Mouse (Mus musculus) yolk sac, embryonic 10.5 days (tissue): ENCODE data around the gene 4930558K02Rik.

Experiments used
- DNase-seq: peaks from one replicate; pipeline ENCODE4 v3.0.0-alpha.2; 2017; ENCODE audit warnings: low spot score

Gene 4930558K02Rik

DNA sequence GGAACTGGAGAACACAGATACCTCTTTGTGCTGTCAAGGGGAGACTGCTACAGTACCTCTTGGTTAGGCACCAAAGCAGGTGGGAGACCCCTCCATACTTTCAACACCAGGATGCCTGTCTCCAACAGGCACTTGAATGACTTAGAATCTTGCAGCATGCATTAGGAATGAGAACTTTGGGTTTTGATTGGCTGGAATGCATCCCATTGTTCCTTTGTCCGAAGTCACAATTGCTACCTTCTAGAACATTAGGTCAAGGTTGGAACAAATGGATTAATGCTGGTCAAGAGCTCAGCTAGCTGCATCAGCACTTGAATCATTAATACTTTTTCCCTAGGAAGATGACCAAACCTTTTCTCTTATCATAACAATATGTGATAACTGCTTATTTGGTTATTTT lies at the start of gene 4930558K02Rik:
4930558K02Rik (minus strand) TSS at position 101 of the 400 bp plus-strand sequence.
- no peak for DNase-seq

DNA sequence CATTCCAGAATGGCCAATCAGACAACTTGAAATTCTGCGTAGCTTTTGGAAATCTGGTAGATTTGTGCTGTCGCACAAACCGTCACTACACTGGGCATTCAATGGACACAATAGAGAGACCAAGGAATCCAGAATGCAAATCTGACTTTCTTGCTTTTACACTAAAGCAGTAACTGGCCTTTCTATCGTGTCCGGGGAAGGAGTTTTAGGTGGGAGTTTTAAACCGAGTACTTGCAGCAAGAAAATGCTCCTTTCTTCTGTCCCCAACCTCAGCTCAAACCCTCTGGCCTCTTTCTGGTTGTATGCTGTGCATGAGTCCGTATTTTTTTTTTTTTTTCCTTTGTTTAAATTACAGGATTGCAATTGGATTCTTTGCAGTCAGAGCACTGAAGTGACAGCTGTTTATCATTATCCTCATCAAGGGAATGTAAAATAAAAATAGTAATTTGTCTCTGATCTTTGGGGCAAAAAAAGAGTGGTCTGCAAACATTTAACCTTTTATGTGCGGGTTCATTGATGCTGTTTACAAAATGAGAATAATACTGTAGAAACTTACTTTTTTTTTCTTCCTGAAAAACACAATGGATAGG lies 44.3 kb upstream of the 4930558K02Rik start:
- no peak for DNase-seq

DNA sequence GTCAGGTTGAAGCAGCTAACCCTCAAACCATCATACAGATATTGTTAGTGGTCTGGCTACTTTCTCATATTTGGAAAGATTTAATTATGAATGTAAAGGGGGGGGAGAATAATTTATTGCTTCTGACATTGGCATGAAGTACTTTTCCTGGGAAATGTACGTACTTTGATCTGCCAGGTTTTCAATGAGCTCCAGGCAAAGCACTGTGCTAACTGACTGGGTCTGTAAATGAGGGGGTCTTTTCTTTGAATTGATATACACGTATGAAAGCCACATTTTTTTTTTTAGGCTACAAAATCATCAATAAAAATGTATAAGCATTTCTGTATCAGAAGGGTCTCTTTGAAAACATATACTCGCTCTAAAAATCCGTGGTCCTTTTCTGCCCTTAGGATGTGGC lies 41.3 kb upstream of the 4930558K02Rik start:
- no peak for DNase-seq

DNA sequence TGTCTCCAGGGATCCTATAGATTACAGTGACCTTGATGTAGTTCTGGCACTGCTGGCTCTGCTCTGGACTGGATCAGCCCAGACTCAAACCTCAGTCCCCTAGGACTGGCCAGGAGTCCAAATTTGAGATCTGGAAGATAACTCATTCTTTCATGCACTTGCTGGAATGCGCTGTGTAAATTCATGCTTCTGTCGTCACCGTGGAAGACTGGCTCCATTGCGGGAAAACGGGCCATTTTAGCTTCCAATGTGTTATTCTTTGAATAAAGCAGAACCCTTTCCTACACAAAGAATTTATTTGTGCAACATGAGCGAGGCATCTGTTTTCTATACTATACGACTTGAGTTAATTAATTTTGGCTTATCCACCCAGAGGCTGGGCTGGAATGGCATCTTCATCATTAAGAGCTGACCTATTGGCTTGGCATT lies 40.9 kb upstream of the 4930558K02Rik start:
- DNase-seq = no peak

DNA sequence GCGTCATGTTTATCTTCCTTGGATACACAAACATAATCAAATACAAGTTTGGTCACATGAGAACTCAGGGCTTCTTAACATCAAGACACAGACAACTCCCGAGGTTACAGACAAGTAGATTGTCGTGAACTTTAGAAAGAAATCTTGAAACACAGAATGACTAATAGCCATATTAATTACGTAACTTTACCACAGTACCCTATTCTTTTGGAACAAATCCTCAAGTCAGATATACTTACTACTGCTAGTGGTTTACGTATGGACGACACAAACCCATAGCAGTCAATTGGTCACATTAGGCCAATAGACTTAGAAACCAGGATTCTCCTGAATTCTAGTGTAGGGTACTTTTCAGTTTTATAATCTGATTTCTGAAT lies 39.2 kb upstream of the 4930558K02Rik start:
- no peak for DNase-seq

DNA sequence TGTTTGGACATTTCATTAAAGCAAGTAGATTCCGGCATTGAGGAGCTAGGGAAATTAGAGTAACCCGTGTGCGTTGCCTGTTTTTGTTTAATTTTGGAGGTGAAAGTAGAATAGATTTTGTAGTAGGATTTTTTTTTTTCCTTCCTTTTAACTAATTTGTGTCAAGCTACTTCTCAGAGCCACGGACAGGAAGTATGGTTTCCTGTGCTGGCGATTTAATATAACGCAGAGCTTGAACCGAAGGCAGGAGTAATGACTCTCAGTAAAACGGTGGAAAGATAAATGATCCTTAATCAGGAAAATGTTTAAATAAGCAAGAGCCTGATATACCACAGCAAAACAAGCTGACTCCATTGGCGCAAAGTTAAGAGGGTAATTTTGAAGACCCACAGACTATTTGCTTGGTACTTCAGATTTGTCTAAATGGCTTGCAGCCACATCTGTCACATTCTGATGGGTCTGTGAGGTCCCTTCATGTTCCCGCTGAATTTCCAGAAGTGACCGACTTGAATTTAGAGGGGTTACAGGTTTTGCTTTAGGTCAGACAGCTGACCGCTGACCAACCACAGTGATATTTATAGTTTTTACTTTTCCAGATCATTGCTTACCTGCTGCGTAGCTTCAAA lies 38.7 kb upstream of the 4930558K02Rik start:
- no peak for DNase-seq

DNA sequence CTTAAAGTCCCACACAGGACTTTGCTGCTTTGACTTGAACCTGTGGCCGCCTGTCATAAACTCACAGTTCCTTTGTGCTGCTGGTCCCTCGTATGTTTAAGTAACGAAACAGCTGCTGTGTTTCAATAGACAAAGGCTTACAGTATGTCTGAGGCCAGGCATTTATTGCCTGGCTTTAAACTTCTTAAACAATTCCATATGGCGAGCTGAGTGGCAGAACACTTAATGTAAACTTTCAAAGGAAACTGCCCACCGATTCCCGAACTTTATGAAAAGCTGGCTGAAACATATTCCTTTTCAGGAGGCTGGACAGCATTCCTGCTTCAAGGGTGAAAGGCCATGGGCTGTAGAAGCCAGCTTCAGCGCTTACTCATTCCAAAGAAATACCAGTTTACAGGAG lies 37.5 kb upstream of the 4930558K02Rik start:
- peak; percentile 39 for DNase-seq

DNA sequence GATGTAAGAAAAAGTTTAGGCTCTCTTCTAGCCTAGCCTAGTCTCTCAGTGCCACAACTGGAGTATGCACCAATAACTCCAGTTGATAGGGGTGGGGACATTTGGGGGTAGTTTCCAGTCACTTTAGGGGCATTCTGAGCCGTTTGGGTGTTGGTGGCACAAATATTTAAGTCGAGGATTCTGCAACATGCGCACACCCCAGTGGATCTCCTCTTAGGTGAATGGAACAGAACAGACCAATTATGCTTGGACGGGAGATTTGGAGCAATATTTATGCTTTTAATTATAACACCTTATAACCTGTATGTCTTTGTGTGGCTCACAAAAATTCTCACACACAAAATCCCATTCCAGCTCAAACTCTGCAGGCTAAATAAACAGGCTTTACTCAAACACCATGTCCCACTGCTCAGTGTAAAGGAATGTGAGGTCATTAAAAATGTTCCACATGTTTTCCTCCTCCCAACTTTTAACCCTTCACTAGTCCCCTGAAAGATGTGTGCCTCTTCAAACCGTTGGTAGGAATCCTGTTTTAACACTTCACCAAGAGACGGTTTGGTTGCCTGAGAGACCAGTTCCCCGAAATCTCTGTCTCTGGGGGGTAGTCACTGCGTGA lies 35.9 kb upstream of the 4930558K02Rik start:
- DNase-seq = no peak

DNA sequence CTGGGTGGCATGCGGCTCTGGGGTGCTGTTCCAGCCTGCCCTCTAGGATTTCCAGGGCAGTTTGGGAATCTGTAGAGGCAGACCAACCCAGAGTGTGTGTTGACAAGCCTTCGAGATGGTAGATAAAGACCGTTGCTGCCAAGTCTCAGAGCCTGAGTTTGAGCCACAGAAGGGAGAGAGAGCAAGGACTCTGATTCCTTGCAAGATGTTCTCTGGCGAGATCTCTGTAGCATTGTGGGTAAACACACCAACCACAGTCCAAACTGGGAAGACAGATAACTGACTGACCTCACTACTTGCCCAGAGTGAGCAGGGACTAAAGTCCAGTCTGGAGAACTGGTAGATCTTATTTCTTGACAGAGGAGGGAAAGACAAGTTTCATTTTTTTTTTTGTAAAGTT lies 34.1 kb upstream of the 4930558K02Rik start:
- no peak for DNase-seq

DNA sequence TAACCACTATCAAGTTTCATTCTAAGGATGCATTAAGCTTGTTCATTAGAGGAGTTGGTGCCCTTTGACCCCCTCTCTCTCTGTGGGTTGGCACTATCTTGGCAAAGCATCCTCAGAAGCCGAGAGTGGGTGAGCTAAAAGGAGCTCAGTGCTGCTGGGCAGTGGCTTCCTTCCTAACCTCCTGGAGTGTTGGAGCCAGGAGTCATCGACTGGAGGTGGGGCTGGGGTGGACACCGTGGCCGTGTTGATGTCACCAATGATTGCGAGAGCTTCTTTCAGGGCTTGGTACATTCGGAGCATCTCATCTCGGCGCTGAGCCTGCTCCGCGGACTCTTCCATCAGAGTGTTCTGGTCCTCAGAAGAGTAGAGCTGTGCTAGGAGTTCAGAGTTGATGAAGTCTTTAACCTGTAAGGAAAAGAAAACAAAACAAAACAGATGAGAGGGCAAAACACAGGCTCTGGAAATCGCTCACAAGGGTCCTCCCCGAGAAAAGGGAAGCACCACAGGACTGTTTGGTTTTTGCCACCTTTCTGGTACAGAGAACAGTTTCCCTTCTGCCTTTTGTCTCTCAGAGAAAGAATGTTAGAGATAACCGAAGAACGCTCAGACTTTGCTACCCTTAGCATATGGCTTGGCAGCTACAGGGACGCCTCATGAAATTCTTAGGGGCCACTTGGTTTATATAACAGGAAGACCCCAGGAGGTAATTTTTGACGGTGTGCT lies 32.2 kb upstream of the 4930558K02Rik start:
- DNase-seq = no peak

DNA sequence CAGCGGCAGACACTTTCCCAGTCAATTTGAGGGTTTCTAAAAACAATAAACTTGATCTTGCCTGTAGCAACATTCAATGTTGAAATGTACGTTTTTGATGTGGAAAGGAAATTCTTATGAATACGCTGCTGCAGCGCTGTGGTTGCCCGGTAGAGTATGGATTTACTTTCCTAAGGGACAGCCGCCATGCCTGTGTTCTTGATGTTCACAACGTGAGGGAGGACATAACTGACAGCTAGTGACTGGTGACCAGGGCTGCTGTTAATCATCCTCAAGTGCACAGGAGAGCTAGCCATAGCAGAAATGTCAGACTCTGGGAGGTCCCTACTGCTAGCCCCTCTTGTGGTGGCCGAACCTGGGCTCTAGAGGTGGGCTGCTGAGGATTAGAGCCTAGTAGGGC lies 29.6 kb upstream of the 4930558K02Rik start:
- no peak for DNase-seq

DNA sequence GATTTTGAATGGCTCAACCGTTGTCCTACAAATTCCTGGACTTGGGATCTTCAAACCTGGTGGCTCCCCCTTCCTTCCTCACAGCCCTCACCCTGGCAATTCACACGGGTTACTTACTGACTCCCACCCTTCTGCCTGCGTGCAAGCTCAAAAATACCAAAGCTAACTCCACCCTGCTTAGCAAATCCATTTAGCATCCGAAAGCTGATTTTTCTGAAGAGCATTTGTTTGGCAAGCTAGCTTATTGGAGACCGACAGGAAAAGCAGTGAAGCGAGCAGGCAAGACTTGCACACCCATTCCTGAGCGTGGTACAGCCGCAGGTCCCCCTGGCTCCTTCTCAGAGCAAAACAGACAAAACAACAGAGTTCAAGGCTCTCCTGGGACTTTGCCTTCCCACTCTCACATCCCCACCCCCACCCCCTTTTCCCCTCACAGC lies 29.2 kb upstream of the 4930558K02Rik start:
- DNase-seq = no peak

DNA sequence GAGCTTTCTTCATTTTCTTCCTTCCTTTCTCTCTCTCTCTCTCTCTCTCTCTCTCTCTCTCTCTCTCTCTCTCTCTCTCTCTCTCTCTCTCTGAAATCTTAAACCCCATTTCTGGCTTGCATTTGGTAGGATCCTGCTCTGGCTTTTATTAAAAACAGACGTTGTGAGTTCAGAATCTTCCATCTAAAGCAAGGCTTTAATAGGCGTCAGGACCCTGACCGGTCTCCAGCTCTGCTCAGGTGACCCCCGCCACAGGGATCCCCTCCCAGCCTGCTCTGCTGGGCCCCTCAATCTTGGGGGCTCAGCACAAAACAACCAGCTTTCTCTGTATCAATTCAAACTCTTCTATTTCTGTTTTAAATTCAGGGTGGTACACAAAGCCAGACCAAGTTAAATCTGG lies 28.8 kb upstream of the 4930558K02Rik start:
- DNase-seq = no peak

DNA sequence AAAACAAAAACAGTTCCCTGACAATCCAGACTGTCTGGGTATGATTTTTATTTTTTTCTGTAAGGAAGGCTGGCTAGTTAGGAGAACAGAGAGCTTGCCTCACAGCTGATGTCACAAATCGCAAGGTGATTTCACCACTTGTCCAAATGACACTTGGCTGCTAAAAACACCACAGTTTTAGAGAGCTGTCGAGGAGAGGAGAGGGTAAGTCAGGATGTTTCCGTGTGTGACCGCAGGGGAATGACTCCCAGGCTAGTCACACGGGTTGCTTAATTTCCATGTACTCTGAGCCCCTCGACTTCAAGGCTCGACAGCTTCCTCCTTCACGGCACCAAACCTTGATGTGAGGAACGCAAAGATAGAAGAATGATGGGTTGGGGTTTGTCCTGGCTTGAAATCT lies 26.7 kb upstream of the 4930558K02Rik start:
- no peak for DNase-seq

DNA sequence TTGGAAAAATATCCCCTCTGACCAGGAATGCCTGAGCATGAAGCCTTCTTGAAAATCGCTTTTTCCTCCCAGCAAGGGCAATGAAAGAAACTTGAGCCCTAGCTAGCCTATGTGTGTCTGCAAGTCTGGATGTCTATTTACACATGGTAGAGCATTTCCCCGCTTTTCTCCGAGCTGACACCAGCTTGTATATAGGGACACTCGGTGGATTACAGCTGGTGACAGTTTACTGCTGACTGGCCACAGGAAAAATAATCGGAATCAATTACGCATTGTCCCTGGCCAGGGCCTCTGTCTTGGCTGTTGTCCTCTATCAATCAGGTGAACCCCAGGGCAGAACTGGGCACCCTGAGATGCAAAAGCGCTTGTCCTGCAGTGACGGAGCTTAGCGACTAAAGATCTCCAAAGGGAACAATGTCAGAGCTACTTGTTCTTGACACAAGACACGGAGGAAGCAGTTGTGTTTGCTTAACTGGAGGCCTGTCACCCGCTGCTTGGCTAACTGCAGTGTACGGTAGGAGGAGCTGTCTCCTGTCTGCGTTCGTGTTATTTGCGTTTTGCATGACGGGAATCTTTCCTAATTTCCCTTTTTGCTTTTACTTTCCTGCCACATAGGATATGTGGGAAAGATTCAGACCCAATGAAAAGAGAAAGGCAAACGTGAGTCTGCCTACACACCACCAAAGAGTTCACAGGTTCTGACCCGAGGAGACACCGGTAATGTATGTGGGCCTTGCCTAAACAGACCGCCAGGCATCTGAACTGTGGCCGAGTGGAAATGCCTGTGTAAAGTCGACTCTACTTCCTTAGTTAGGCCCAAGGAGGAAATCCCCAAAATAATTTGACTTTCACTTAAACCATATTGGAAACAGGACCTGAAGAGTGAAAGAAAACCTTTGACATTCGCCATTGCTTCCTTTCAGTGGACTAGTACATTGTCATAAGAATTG lies 25.7 kb upstream of the 4930558K02Rik start:
- DNase-seq = peak; percentile 66

DNA sequence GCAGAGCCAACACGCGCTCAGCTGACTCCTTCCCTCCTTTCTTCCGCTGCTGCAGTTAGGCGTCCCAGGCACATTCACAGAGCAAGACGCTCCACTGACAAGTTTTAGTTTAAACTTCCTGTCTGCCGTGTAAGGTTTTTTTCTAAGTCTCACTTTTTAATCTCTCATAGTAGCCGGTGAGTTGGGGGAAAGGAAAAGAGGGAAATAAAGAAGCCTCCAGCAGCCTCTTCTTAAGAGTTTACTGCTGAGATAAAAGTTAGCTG lies 25.0 kb upstream of the 4930558K02Rik start:
- no peak for DNase-seq

DNA sequence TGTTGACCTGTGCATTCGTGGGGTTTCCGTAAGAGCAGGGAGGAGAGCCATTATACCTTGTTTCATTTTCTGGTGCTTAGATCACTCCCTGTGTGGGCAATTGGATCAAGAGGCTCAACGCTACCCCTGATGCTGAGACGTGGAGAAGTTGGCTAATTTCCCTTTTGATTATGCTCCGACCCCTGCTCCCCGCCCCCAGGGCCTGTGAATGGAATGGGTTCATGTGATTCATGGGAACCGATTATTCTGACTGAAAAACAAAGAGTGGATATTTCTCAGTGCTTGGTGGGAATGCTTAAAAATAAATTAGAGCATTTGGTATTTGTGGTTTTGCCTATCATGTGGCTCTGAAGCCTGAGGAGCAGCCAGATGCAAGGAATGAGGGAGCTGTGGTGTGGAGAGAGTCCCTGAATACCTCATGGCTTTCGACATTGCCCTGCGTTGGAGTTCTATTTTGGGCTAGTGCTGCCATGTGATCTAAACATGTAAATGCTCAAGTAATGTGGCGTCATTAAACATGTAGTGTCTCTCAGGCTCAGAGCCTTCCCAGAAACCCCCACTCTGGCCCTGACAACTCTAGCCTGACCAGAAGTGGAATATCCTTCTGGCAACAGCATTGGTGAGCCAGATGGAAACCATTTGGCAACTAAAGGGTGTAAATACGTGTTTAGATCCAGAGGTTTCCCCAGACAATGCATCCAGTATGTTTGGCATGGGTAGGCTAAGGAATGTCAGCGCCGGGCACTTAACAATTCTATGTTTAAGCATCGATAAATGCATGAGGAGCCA lies 24.5 kb upstream of the 4930558K02Rik start:
- no peak for DNase-seq

DNA sequence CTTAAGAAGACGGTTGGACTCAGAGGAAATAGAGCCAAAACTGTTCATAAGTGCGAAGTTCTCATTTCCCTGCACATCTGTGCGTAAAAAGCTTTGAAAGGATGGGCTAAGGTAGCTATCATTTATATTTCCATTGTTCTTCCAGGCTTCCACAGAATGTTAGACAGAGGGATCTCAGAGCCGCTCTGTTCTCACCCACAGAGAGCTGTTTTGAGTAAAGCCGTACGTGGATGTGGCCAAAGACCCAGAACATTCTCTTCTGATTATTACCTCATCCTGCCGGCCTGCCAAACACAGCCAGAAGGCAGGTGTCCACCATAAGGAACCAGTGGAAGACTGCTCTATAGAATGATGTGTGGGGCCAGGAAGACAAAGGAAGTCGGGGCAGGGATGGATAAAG lies 21.9 kb upstream of the 4930558K02Rik start:
- no peak for DNase-seq

DNA sequence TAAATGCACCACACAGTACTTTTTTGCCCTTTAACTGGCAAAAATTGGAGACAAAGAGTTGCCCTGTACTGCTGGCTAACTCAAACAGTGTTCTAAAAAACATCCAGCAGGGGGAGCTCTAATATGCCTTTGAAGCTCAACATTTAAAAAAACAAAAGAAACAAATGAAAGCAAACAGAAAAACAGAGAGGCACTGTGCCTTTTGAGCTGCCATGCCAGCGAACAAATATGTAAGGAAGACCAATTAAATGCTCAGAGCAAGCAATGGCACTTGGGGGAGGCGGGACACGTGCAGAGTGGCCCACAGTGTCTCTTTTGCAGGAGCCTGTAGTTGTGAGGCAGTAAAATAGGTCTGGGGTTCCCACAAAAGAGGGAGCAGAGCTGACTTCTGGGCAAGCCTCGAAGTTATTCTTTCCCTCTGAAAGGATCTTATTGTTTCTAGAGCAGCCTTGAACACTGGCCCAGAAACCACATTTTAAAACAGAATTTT lies 20.5 kb upstream of the 4930558K02Rik start:
- peak; percentile 64 for DNase-seq

DNA sequence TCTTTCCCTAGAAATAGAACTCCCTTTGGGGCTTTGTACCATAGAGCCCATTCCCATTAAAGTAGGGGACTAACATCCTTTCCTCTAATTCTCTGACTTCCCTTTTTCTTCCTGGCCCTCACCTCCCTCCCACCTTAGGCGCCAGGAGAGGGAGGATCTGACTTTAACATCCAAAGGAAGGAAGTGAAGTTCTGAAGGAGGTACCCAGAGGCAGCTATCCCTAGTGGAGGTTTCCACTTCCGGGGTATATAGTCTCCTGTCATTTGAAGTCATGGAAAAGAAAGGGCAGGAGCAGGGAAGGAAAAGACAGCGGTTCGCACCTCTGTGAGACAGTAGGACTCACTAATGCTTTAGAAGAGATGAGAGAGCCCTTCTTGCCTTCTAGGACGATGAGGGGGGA lies 19.9 kb upstream of the 4930558K02Rik start:
- DNase-seq = no peak

DNA sequence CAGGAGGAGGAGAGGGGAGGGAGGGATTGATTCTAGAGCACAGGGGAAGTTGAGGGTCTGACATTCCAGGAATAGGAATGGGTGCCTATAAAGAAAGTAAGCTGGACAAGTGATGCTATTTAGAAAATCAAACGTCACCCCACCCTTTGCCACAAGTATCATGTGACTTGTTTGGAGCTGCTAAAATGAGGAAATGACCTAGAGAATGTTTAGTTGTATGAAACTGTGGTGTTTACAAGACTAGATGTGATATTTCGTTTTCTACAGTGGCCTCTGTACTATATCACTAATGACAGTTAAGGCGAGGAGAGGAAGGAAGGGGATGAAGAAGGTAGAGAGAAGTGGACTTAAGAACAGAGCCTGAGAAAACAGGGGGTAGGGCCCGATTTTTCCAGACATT lies 19.3 kb upstream of the 4930558K02Rik start:
- no peak for DNase-seq
